Mouse (Mus musculus) liver (tissue): ENCODE measurements around the gene Hivep3.

Experiments used
- DNase-seq: peaks from one replicate; pipeline ENCODE4 v3.0.0-alpha.2; 2020; ENCODE audit warnings: mixed read lengths

The Hivep3 gene

GRCm38 (mm10) chr4:120024071-120024470 is 290.5 kb downstream of the Hivep3 start:
- no peak for DNase-seq

GRCm38 (mm10) chr4:120027671-120028070 is 294.1 kb downstream of the Hivep3 start:
- DNase-seq: no peak

GRCm38 (mm10) chr4:120029937-120030336 is 296.4 kb downstream of the Hivep3 start:
- DNase-seq: no peak

- DNase-seq: peak; percentile 12
Measured at GRCm38 (mm10) chr4:120032320-120032983, 298.9 kb downstream of the Hivep3 start.

- DNase-seq: no peak
Measured at GRCm38 (mm10) chr4:120032984-120033355, 299.4 kb downstream of the Hivep3 start.

- DNase-seq: no peak
Measured at GRCm38 (mm10) chr4:120036294-120036693, 302.7 kb downstream of the Hivep3 start.

- no peak for DNase-seq
Measured at GRCm38 (mm10) chr4:120037007-120037406, 303.4 kb downstream of the Hivep3 start.

GRCm38 (mm10) chr4:120041520-120041919 is 307.9 kb downstream of the Hivep3 start:
- no peak for DNase-seq

- no peak for DNase-seq
Measured at GRCm38 (mm10) chr4:120042480-120042879, 308.9 kb downstream of the Hivep3 start.

- no peak for DNase-seq
Measured at GRCm38 (mm10) chr4:120044612-120045011, 311.0 kb downstream of the Hivep3 start.

- no peak for DNase-seq
Measured at GRCm38 (mm10) chr4:120045131-120045537, 311.6 kb downstream of the Hivep3 start.

- no peak for DNase-seq
Measured at GRCm38 (mm10) chr4:120045871-120046270, 312.3 kb downstream of the Hivep3 start.

GRCm38 (mm10) chr4:120047060-120047459 is 313.5 kb downstream of the Hivep3 start:
- DNase-seq: no peak

- DNase-seq: no peak
Measured at GRCm38 (mm10) chr4:120048274-120048673, 314.7 kb downstream of the Hivep3 start.

- no peak for DNase-seq
Measured at GRCm38 (mm10) chr4:120049857-120050256, 316.3 kb downstream of the Hivep3 start.

- no peak for DNase-seq
Measured at GRCm38 (mm10) chr4:120052481-120052880, 318.9 kb downstream of the Hivep3 start.

GRCm38 (mm10) chr4:120053026-120054005 is 319.7 kb downstream of the Hivep3 start:
- DNase-seq: no peak

GRCm38 (mm10) chr4:120054145-120054544 is 320.6 kb downstream of the Hivep3 start:
- no peak for DNase-seq

- no peak for DNase-seq
Measured at GRCm38 (mm10) chr4:120056451-120056850, 322.9 kb downstream of the Hivep3 start.

- no peak for DNase-seq
Measured at GRCm38 (mm10) chr4:120057529-120057928, 323.9 kb downstream of the Hivep3 start.

GRCm38 (mm10) chr4:120058157-120058556 is 324.6 kb downstream of the Hivep3 start:
- no peak for DNase-seq

- no peak for DNase-seq
Measured at GRCm38 (mm10) chr4:120058794-120059193, 325.2 kb downstream of the Hivep3 start.

GRCm38 (mm10) chr4:120061727-120062126 is 328.1 kb downstream of the Hivep3 start:
- DNase-seq: no peak

GRCm38 (mm10) chr4:120062198-120062597 is 328.6 kb downstream of the Hivep3 start:
- DNase-seq: no peak
